In genomic region chr15:102761745-102762378, GRCm38 (mm10) we compare ENCODE assay signal across 8 mouse cellular contexts. TPM values are rescaled to one million over a fixed set of nuclear protein-coding genes. Genes with fewer than 3 reads are reported as not detected.
DNase-seq lines count a peak whose midpoint lies in the region; ATAC-seq lines count a peak whose summit lies in the region.

No protein-coding gene starts in this region.

- ATAC-seq in frontal cortex, adult (ENCODE audit: low TSS enrichment) = peak; percentile 94

- no peak for DNase-seq in frontal cortex, postnatal 25 days (ENCODE audit: low spot score in 2 of 2)
- peak; percentile 36 for DNase-seq in MEL-GATA-1-ER (ENCODE audit: extremely low read depth, low read depth)
- peak; percentile 69 to 74 for DNase-seq in cerebellum, postnatal 14 days
- peak; percentile 45 to 66 for DNase-seq in gastrocnemius, postnatal 4 days (ENCODE audit: low spot score in 2 of 2)
- peak; percentile 53 to 73 for DNase-seq in kidney, postnatal 25 days
- peak; percentile 26 for DNase-seq in lung, postnatal 25 days (ENCODE audit: low spot score)
- DNase-seq in right cerebral cortex, adult 2 months (ENCODE audit: low spot score in 2 of 2) = peak; percentile 61 to 68

RNA-seq across cellular contexts. Expression of gene Calcoco1, which starts 39.9 kb away (rescaled TPM):
- total RNA-seq in gastrocnemius, postnatal 4 days (2021) = 10 to 100 TPM; 60.8 to 67.8 TPM

Comparison
In these comparisons a context has a peak if more than half of its experiments do, and no peak if none do; other contexts are left out.
1. DNase-seq: peak in MEL-GATA-1-ER (single experiment), cerebellum, postnatal 14 days (2 of 2), gastrocnemius, postnatal 4 days (2 of 2), kidney, postnatal 25 days (2 of 2), lung, postnatal 25 days (single experiment) and right cerebral cortex, adult 2 months (2 of 2); none in frontal cortex, postnatal 25 days (0 of 2).